Mouse (Mus musculus) MEL (cell line): ENCODE measurements around the gene Manba.

Experiments used
- EP300 ChIP-seq, 2 experiments: IDR thresholded peaks; 2 replicates each; pipeline ENCODE4 v1.6.1; 2011; ENCODE audit warnings: improper control_type of control experiment in 2 of 2, low read length in 2 of 2, low read depth in 1 of 2, mild to moderate bottlenecking in 1 of 2
- GATA1 ChIP-seq: IDR thresholded peaks from 2 replicates; pipeline ENCODE4 v1.6.1; 2011; ENCODE audit warnings: low read depth, low read length, improper control_type of control experiment
- HCFC1 ChIP-seq: IDR thresholded peaks from 2 replicates; pipeline ENCODE4 v1.6.1; 2012; ENCODE audit warnings: low read depth, mild to moderate bottlenecking, inconsistent platforms, low read length, improper control_type of control experiment, moderate library complexity
- POLR2A ChIP-seq, 2 experiments: IDR thresholded peaks; 2 replicates each; pipeline ENCODE4 v1.6.1; 2011 to 2012; ENCODE audit warnings: low read length in 2 of 2, mild to moderate bottlenecking in 2 of 2, control low read depth in 1 of 2, improper control_type of control experiment in 1 of 2, low read depth in 1 of 2, moderate library complexity in 1 of 2; ENCODE audit not compliant: control insufficient read depth in 1 of 2, insufficient read depth in 1 of 2, poor library complexity in 1 of 2
- SIN3A ChIP-seq: IDR thresholded peaks from 2 replicates; pipeline ENCODE4 v1.6.1; 2012; ENCODE audit warnings: low read length, improper control_type of control experiment, inconsistent platforms

- TF ChIP-seq EP300 (IDR thresholded peaks at IDR 0.05; ENCODE audit: low read depth in 1 of 2, low read length in 2 of 2) (no peak), POLR2A (IDR thresholded peaks at IDR 0.05; ENCODE audit: control insufficient read depth in 1 of 2, insufficient read depth in 1 of 2, low read depth in 1 of 2, low read length in 2 of 2, poor library complexity in 1 of 2) (no peak), HCFC1 (no peak), GATA1 (no peak), SIN3A (no peak)
Observed at GRCm38 (mm10) chr3:135507506-135507905, 22.1 kb downstream of the Manba start.
